Mouse (Mus musculus) myocyte (in vitro differentiated cells): ENCODE data around the gene Gm15517.

Experiments
- CEBPB ChIP-seq: IDR thresholded peaks from 2 replicates; pipeline ENCODE4 v1.6.1; 2011; ENCODE audit warnings: mild to moderate bottlenecking, moderate library complexity; ENCODE audit not compliant: poor library complexity, insufficient read depth, severe bottlenecking
- E2F4 ChIP-seq: IDR thresholded peaks from one replicate; pipeline ENCODE4 v1.6.1; 2011; ENCODE audit warnings: mild to moderate bottlenecking, control low read depth, moderate library complexity; ENCODE audit not compliant: insufficient read depth
- MAX ChIP-seq: IDR thresholded peaks from one replicate; pipeline ENCODE4 v1.6.1; 2011; ENCODE audit warnings: low read depth, mild to moderate bottlenecking, control low read depth
- MYOD1 ChIP-seq, 3 experiments: IDR thresholded peaks; one replicate each; pipeline ENCODE4 v1.6.1; 2011; ENCODE audit warnings: control low read depth in 2 of 3, low read depth in 2 of 3, mild to moderate bottlenecking in 2 of 3, moderate library complexity in 1 of 3; ENCODE audit not compliant: insufficient read length in 2 of 3, control insufficient read depth in 1 of 3
- POLR2A ChIP-seq: IDR thresholded peaks from one replicate; pipeline ENCODE4 v1.6.1; 2011; ENCODE audit warnings: low read depth, mild to moderate bottlenecking, control low read depth, moderate library complexity; ENCODE audit not compliant: insufficient read length
- POLR2AphosphoS2 ChIP-seq: IDR thresholded peaks from one replicate; pipeline ENCODE4 v1.6.1; 2011; ENCODE audit warnings: low read depth, control low read depth; ENCODE audit not compliant: insufficient read length
- REST ChIP-seq: IDR thresholded peaks from one replicate; pipeline ENCODE4 v1.6.1; 2011; ENCODE audit warnings: mild to moderate bottlenecking, control low read depth, moderate library complexity; ENCODE audit not compliant: insufficient read depth, insufficient read length
- TCF12 ChIP-seq: IDR thresholded peaks from one replicate; pipeline ENCODE4 v1.6.1; 2011; ENCODE audit warnings: mild to moderate bottlenecking, control low read depth; ENCODE audit not compliant: poor library complexity, insufficient read depth, severe bottlenecking
- TCF3 ChIP-seq: IDR thresholded peaks from one replicate; pipeline ENCODE4 v1.6.1; 2011; ENCODE audit warnings: low read depth, control low read depth; ENCODE audit not compliant: insufficient read length
- USF1 ChIP-seq: IDR thresholded peaks from one replicate; pipeline ENCODE4 v1.6.1; 2011; ENCODE audit warnings: low read depth, mild to moderate bottlenecking, control low read depth, moderate library complexity

- no peak for TF ChIP-seq USF1
- peak in 2 of 3 experiments; percentile 2 to 19 for TF ChIP-seq MYOD1 (IDR thresholded peaks at IDR 0.05; ENCODE audit: control insufficient read depth in 1 of 3, insufficient read length in 2 of 3, low read depth in 2 of 3)
- peak; percentile 100 for TF ChIP-seq POLR2A
- peak; percentile 100 for TF ChIP-seq POLR2AphosphoS2
- peak; percentile 100 for TF ChIP-seq MAX
- no peak for TF ChIP-seq TCF12
- peak; percentile 60 for TF ChIP-seq E2F4
- TF ChIP-seq CEBPB = no peak
- TF ChIP-seq TCF3 = no peak
- TF ChIP-seq REST = no peak
These were observed 14.9 kb upstream of the Gm15517 start, which contains the start of the genes 1700028J19Rik and 2410002F23Rik for GRCm38 (mm10) chr7:44246055-44246983.
